Mouse (Mus musculus) lung, adult 2 months (tissue): Measurements from ENCODE around the gene Secisbp2l. TPM values are rescaled to one million over a fixed set of nuclear protein-coding genes. Genes with fewer than 3 reads are reported as not detected.

Source experiments
- DNase-seq: peaks from one replicate; pipeline ENCODE4 v3.0.0; 2022
- H3K4me1 ChIP-seq: fragments of 200-500 bp; 2 replicates; pipeline ENCODE4 v1.6.1; 2011; ENCODE audit warnings: low read length; ENCODE audit not compliant: control insufficient read depth, insufficient read depth
- H3K4me3 ChIP-seq: fragments of 200-500 bp; replicated peaks from 2 replicates; pipeline ENCODE3; 2011; ENCODE audit warnings: low read depth, mild to moderate bottlenecking, control low read depth, low read length; ENCODE audit errors: extremely low read depth
- CTCF ChIP-seq: fragments of 200-500 bp; IDR thresholded peaks from 2 replicates; pipeline ENCODE4 v1.5.1; 2011; ENCODE audit warnings: mild to moderate bottlenecking, low read length, control low read depth; ENCODE audit not compliant: insufficient read depth
- POLR2A ChIP-seq: fragments of 200-500 bp; IDR thresholded peaks from 2 replicates; pipeline ENCODE4 v1.6.1; 2011; ENCODE audit warnings: low read depth, mild to moderate bottlenecking, control low read depth, low read length, borderline replicate concordance; ENCODE audit errors: extremely low read depth
- WGBS: fragments of 180-500 bp; shearing (Covaris S2); methylation state at CpG from one replicate; pipeline ENCODE4 v1.1.7; 2018; 5-methylcytosine and 5-hydroxymethylcytosine counted together
- polyA plus RNA-seq: library from polyadenylated mRNA; depleted of rRNA; stranded (reverse); fragments of >200 nt; gene quantifications from 2 replicates; pipeline ENCODE4 v1.2.3, GENCODE M21; 2012

Gene Secisbp2l
- polyA plus RNA-seq, 1 experiment: 29.1 TPM

DNA sequence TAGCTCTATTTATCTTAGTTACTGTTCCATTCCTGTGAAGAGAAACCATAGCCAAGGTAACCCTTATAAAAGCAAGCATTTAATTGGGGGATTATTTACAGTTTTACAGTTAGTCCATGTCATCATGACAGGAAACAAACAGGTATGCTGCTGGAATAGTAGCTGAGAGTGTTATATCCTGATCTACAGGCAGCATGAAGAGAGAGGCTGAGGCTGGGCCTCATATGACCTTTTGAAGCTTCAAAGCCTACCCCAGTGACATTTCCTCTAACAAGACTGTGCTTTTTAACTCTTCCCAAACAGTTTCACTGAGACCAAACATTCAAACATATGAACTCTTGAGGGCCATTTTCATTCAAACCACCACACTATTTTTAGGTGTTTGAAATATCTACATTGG is 15.2 kb upstream of the Secisbp2l start:
- no peak for DNase-seq
- Histone ChIP-seq H3K4me1 (no peaks in the 10 kb centered on the region; the same call in 1 of the 2 replicates), H3K4me3 (no peak overlapping the region)
- TF ChIP-seq POLR2A: no peak
- TF ChIP-seq CTCF: no peak

- peaks cover 10% of the 10 kb centered on the region for H3K4me1 ChIP-seq
- 64% methylated on average over 2 of the region's 2 CpGs for WGBS
Observed at GRCm38 (mm10) chr2:125795118-125795517, 12.4 kb upstream of the Secisbp2l start.

DNA sequence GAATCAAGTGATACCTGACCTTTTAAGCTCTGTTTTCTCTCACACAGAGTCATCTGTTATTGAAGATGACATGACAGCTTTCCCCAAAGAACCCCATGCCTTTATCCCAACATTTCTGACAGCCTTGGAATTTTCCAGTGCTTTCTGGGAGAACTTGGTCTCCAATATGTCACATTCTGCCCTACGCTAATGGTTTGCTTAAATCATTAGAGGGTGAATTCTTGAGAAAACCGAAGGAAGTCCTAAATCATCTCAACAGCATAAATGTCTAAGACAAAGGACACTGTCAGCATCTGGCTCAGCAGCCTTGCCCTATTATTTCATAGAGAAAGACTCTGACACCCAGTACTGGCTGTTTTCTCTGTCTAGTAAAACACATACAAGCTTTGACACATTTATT is 11.5 kb upstream of the Secisbp2l start:
- no peak overlapping the region for H3K4me3 ChIP-seq
- H3K4me1 ChIP-seq: peaks cover 10% of the 10 kb centered on the region
- TF ChIP-seq POLR2A (no peak), CTCF (no peak)
- WGBS: 67% methylated on average over 2 of the region's 2 CpGs
- no peak for DNase-seq

More at GRCm38 (mm10) chr2:125795118-125795517, 12.4 kb upstream of the Secisbp2l start:
- no peak overlapping the region for H3K4me3 ChIP-seq
- no peak for TF ChIP-seq CTCF
- TF ChIP-seq POLR2A: no peak
- DNase-seq: no peak

DNA sequence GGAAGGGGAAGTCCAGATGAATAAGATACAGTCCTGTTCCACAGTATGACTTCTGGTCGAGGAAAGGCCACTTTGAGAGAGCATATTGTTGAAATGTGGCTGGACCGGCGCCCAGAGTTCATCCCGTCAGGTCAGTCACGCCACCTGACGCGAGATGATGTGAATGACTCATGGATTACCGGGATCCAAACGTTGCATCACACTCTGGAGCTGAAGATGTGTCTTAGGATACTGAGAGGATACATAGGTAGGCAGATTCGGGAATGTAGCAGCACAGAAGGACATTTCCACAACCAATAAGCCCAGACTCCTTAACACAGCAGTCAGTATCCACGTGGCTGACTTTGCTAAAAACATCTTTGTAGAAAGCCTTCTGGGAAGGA is 10.2 kb upstream of the Secisbp2l start:
- no peak for TF ChIP-seq CTCF
- TF ChIP-seq POLR2A: no peak
- H3K4me3 ChIP-seq: no peak overlapping the region
- H3K4me1 ChIP-seq: peaks cover 14% of the 10 kb centered on the region
- DNase-seq: peak; percentile 42
- WGBS: 57% methylated on average over 11 of the region's 11 CpGs

DNA sequence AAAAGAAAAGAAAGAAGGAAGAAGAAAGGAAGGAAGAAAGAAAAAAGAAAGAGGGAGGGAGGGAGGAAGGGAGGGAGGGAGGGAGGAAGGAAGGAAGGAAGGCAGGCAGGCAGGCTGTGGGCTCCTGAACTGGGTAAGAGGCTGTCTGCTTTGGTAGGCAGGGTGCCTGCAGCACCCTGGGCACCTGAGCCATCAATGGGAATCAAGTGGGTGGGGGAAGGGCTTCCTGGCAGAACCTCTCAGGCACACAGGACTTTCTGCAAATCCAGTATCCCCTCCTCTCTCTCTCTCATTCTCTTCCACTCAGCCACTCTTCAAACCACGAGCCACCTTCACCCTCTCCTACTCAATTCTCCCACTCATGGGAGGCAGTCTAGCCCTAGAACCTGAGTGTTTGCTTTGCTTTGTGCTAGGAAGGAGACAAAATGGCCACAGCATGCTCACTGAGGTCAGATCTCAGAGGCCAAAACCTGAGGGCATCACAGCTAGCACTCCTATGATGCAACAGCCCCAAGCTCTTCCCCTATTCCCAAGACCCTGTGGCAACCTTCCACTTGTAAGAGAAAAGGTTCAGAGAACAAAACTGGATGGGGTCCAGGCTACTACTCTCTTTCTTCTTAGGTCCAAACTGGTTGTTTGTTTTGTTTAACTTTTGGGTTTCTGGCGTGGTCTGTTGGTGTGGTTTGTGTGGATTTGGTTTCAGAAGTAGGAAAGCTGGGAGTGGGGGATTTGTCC is 9.6 kb upstream of the Secisbp2l start:
- Histone ChIP-seq H3K4me3 (no peak overlapping the region), H3K4me1 (peaks cover 15% of the 10 kb centered on the region)
- 37% methylated on average over 2 of the region's 2 CpGs for WGBS
- DNase-seq: peak; percentile 71
- no peak for TF ChIP-seq POLR2A
- TF ChIP-seq CTCF: no peak

DNA sequence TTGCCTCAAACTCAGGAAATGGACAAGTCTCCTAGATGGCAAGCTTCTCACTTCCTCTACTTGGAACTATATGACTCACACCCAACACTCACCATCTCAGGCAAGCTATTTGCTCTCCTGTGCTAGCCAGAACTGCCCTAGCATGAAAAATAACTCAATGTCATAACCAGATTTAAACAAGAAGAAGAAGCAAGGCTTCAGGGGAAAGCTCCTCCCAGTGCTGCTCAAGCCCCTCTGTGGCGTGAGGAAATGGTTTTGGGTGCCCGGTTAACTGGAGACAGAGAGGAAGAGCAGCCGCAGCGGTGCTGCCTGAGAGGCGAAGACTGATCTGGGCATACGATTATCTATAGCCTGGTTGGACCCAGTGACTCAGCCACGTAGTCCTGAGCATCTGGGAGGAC is 8.8 kb upstream of the Secisbp2l start:
- H3K4me1 ChIP-seq: peaks cover 15% of the 10 kb centered on the region
- TF ChIP-seq CTCF: no peak
- 0 out of 2 replicates have a peak, but pooled peaks have one; percentile 8 for TF ChIP-seq POLR2A
- DNase-seq: no peak
- WGBS: 42% methylated on average over 7 of the region's 7 CpGs
- peak overlapping the region; percentile 18 for H3K4me3 ChIP-seq

DNA sequence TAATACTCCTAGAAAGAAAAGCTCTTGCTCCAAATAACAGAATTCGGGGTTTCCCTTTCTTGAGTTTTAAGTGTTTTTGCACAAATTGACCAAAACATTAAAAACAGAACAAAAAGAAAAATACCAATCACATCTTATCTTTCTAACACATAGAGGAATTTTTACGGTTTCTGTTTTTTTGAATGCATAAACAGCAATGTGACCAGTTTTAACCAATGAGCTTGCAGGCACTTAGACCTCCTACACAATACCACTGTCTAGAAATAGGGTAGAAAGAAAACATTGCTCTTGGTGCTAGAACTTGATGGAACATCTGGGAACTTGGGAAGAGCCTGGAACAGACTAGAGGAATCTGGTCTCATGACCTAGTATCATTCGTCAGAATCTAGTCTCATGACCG is 7.6 kb upstream of the Secisbp2l start:
- DNase-seq: no peak
- no peak overlapping the region for H3K4me3 ChIP-seq
- 92% methylated on average over 4 of the region's 4 CpGs for WGBS
- no peak for TF ChIP-seq CTCF
- peaks cover 15% of the 10 kb centered on the region for H3K4me1 ChIP-seq

DNA sequence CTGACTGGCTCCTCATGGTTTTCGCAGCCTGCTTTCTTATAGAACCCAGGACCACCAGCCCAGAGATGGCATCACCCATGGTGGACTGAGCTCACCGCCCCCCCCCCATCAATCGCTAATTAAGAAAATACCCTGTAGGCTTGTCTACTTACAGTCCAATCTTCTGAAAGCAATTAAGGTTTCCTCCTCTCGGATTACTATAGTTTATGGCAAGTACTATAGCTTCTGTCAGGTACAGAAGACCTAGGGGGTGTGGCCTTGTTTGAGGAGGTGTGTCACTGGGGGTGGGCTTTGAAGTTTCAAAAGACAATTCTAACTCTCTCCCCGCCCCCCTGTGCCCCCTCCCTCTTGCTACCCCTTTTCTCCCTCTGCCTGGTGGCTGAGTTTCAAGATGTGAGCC is 6.6 kb upstream of the Secisbp2l start:
- 87% methylated on average over 5 of the region's 5 CpGs for WGBS
- Histone ChIP-seq H3K4me3 (no peak overlapping the region), H3K4me1 (peaks cover 15% of the 10 kb centered on the region)
- TF ChIP-seq CTCF (no peak), POLR2A (no peak)
- DNase-seq: no peak

DNA sequence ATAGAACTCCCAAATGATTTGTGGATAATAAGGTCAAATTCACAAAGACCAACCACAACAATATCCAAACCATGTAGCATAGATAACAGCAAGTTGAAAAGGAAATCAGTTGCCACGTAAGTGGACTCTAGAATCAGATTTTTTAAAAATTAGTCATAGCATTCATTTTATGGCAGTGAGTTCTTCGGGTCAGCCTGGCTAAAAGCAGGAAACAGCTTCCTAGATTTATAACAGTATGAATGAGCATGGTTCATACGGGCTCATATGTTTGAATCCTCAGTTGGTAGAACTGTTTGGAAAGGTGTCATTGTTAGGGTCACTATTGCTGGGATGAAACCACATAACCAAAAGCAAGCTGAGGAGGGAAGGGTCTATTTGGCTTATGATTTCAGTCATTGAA is 6.1 kb upstream of the Secisbp2l start:
- no peak for DNase-seq
- TF ChIP-seq CTCF: no peak
- TF ChIP-seq POLR2A: no peak
- WGBS: 35% methylated on average over 3 of the region's 3 CpGs
- H3K4me3 ChIP-seq: no peak overlapping the region
- peaks cover 15% of the 10 kb centered on the region for H3K4me1 ChIP-seq

GRCm38 (mm10) chr2:125788351-125788750 is 5.7 kb upstream of the Secisbp2l start:
- Histone ChIP-seq H3K4me1 (peaks cover 15% of the 10 kb centered on the region), H3K4me3 (no peak overlapping the region)
- DNase-seq: no peak
- no peak for TF ChIP-seq POLR2A
- no peak for TF ChIP-seq CTCF

- TF ChIP-seq POLR2A (no peak), CTCF (no peak)
- WGBS: 77% methylated on average over 4 of the region's 4 CpGs
Observed at GRCm38 (mm10) chr2:125785021-125785420, 2.4 kb upstream of the Secisbp2l start.

More at GRCm38 (mm10) chr2:125785021-125785420, 2.4 kb upstream of the Secisbp2l start:
- H3K4me1 ChIP-seq: peaks cover 13% of the 10 kb centered on the region
- H3K4me3 ChIP-seq: no peak overlapping the region
- no peak for DNase-seq
